Mouse (Mus musculus) MEL (cell line): ENCODE results near the gene Pcsk4. TPM values are rescaled to one million over a fixed set of nuclear protein-coding genes. Genes with fewer than 3 reads are reported as not detected.
A peak's percentile ranks its signal among the peaks of the same experiment; 100 is the strongest.

Experiments
- DNase-seq: peaks from one replicate; pipeline ENCODE4 v3.0.0; 2011; ENCODE audit warnings: low read depth, low spot score
- H3K27ac ChIP-seq: 2 replicates; pipeline ENCODE4 v1.5.1; 2012; ENCODE audit warnings: low read depth, mild to moderate bottlenecking, control low read depth, low read length, moderate library complexity; ENCODE audit not compliant: control insufficient read depth
- H3K27me3 ChIP-seq, 2 experiments: fragments of 150-350 bp in 1 of 2; sonication (generic) in 1 of 2; 2 replicates each; pipeline ENCODE4 v1.6.1; 2012; ENCODE audit warnings: low read length in 2 of 2, mild to moderate bottlenecking in 2 of 2, improper control_type of control experiment in 1 of 2, moderate library complexity in 1 of 2; ENCODE audit not compliant: insufficient read depth in 2 of 2, control insufficient read depth in 1 of 2
- H3K36me3 ChIP-seq, 2 experiments: 2 replicates each; pipeline ENCODE4 v1.6.1; 2012 to 2014; ENCODE audit warnings: low read length in 2 of 2, improper control_type of control experiment in 1 of 2, inconsistent platforms in 1 of 2, mild to moderate bottlenecking in 1 of 2; ENCODE audit not compliant: insufficient read depth in 2 of 2, control insufficient read depth in 1 of 2
- H3K4me1 ChIP-seq, 2 experiments: fragments of 150-350 bp in 1 of 2; sonication (generic) in 1 of 2; 2 replicates each; pipeline ENCODE4 v1.6.1; 2012; ENCODE audit warnings: low read length in 2 of 2, improper control_type of control experiment in 1 of 2, mild to moderate bottlenecking in 1 of 2; ENCODE audit not compliant: insufficient read depth in 2 of 2, control insufficient read depth in 1 of 2
- H3K4me3 ChIP-seq, 2 experiments: fragments of 150-350 bp in 1 of 2; sonication (generic) in 1 of 2; 2 replicates each; pipeline ENCODE4 v1.5.1; 2012; ENCODE audit warnings: low read depth in 2 of 2, low read length in 2 of 2, mild to moderate bottlenecking in 2 of 2, moderate library complexity in 2 of 2, control low read depth in 1 of 2, improper control_type of control experiment in 1 of 2; ENCODE audit not compliant: control insufficient read depth in 1 of 2, insufficient read depth in 1 of 2
- H3K79me2 ChIP-seq: 2 replicates; pipeline ENCODE4 v1.6.1; 2012; ENCODE audit warnings: mild to moderate bottlenecking, low read length, moderate library complexity; ENCODE audit not compliant: control insufficient read depth, poor library complexity, insufficient read depth
- H3K9ac ChIP-seq: 2 replicates; pipeline ENCODE4 v1.6.1; 2012; ENCODE audit warnings: low read depth, mild to moderate bottlenecking, control low read depth, low read length, moderate library complexity; ENCODE audit not compliant: control insufficient read depth, poor library complexity, severe bottlenecking
- H3K9me3 ChIP-seq: fragments of 150-350 bp; sonication (generic); replicated peaks from 2 replicates; pipeline ENCODE4 v1.6.1; 2012; ENCODE audit warnings: mild to moderate bottlenecking, low read length, improper control_type of control experiment, moderate library complexity; ENCODE audit not compliant: insufficient read depth
- CHD1 ChIP-seq: IDR thresholded peaks from 2 replicates; pipeline ENCODE4 v1.6.1; 2012; ENCODE audit warnings: low read depth, mild to moderate bottlenecking, inconsistent platforms, low read length, improper control_type of control experiment
- CHD2 ChIP-seq: IDR thresholded peaks from 2 replicates; pipeline ENCODE4 v1.6.1; 2011; ENCODE audit warnings: low read length, improper control_type of control experiment
- CTCF ChIP-seq, 3 experiments: IDR thresholded peaks in 2 of 3; conservative IDR thresholded peaks in 1 of 3; 2 replicates each; pipeline ENCODE4 v1.5.1; 2011 to 2012; ENCODE audit warnings: low read length in 3 of 3, low read depth in 2 of 3, mild to moderate bottlenecking in 2 of 3, improper control_type of control experiment in 1 of 3, inconsistent platforms in 1 of 3, mixed read lengths in 1 of 3, moderate library complexity in 1 of 3; ENCODE audit not compliant: control insufficient read depth in 1 of 3, insufficient read depth in 1 of 3, poor library complexity in 1 of 3, severe bottlenecking in 1 of 3
- E2F4 ChIP-seq: IDR thresholded peaks from 2 replicates; pipeline ENCODE4 v1.6.1; 2011; ENCODE audit warnings: low read depth, low read length, improper control_type of control experiment, borderline replicate concordance
- ELF1 ChIP-seq: IDR thresholded peaks from 2 replicates; pipeline ENCODE4 v1.6.1; 2014; ENCODE audit warnings: low read depth, mild to moderate bottlenecking, inconsistent platforms, low read length, improper control_type of control experiment, moderate library complexity
- EP300 ChIP-seq, 2 experiments: IDR thresholded peaks; 2 replicates each; pipeline ENCODE4 v1.6.1; 2011; ENCODE audit warnings: improper control_type of control experiment in 2 of 2, low read length in 2 of 2, low read depth in 1 of 2, mild to moderate bottlenecking in 1 of 2
- GABPA ChIP-seq: IDR thresholded peaks from 2 replicates; pipeline ENCODE4 v1.6.1; 2012; ENCODE audit warnings: low read depth, mild to moderate bottlenecking, inconsistent platforms, low read length, improper control_type of control experiment, moderate library complexity
- GATA1 ChIP-seq: IDR thresholded peaks from 2 replicates; pipeline ENCODE4 v1.6.1; 2011; ENCODE audit warnings: low read depth, low read length, improper control_type of control experiment
- HCFC1 ChIP-seq: IDR thresholded peaks from 2 replicates; pipeline ENCODE4 v1.6.1; 2012; ENCODE audit warnings: low read depth, mild to moderate bottlenecking, inconsistent platforms, low read length, improper control_type of control experiment, moderate library complexity
- MAFK ChIP-seq: IDR thresholded peaks from 2 replicates; pipeline ENCODE4 v1.6.1; 2011; ENCODE audit warnings: low read depth, mild to moderate bottlenecking, low read length, improper control_type of control experiment, borderline replicate concordance
- MAX ChIP-seq: IDR thresholded peaks from 2 replicates; pipeline ENCODE4 v1.6.1; 2011; ENCODE audit warnings: low read length, improper control_type of control experiment
- MEF2A ChIP-seq: IDR thresholded peaks from 2 replicates; pipeline ENCODE4 v1.6.1; 2014; ENCODE audit warnings: low read depth, mild to moderate bottlenecking, inconsistent platforms, low read length, improper control_type of control experiment; ENCODE audit not compliant: poor library complexity, insufficient replicate concordance, severe bottlenecking; ENCODE audit errors: extremely low read depth
- MYB ChIP-seq: IDR thresholded peaks from 2 replicates; pipeline ENCODE4 v1.6.1; 2011; ENCODE audit warnings: mild to moderate bottlenecking, low read depth, low read length, improper control_type of control experiment
- MYC ChIP-seq: IDR thresholded peaks from 2 replicates; pipeline ENCODE4 v1.6.1; 2011; ENCODE audit warnings: low read depth, mild to moderate bottlenecking, low read length, improper control_type of control experiment, moderate library complexity
- NELFE ChIP-seq: IDR thresholded peaks from 2 replicates; pipeline ENCODE4 v1.6.1; 2011; ENCODE audit warnings: low read depth, low read length, improper control_type of control experiment
- NRF1 ChIP-seq: IDR thresholded peaks from 2 replicates; pipeline ENCODE4 v1.6.1; 2014; ENCODE audit warnings: low read depth, mild to moderate bottlenecking, inconsistent platforms, low read length, improper control_type of control experiment, moderate library complexity; ENCODE audit not compliant: poor library complexity, insufficient read depth, severe bottlenecking
- POLR2A ChIP-seq, 2 experiments: IDR thresholded peaks; 2 replicates each; pipeline ENCODE4 v1.6.1; 2011 to 2012; ENCODE audit warnings: low read length in 2 of 2, mild to moderate bottlenecking in 2 of 2, control low read depth in 1 of 2, improper control_type of control experiment in 1 of 2, low read depth in 1 of 2, moderate library complexity in 1 of 2; ENCODE audit not compliant: control insufficient read depth in 1 of 2, insufficient read depth in 1 of 2, poor library complexity in 1 of 2
- POLR2AphosphoS5 ChIP-seq: IDR thresholded peaks from 2 replicates; pipeline ENCODE4 v1.6.1; 2012; ENCODE audit warnings: low read depth, borderline replicate concordance, mild to moderate bottlenecking, inconsistent platforms, low read length, moderate library complexity, mixed read lengths
- RAD21 ChIP-seq: IDR thresholded peaks from 2 replicates; pipeline ENCODE4 v1.6.1; 2011; ENCODE audit warnings: mild to moderate bottlenecking, low read depth, low read length, improper control_type of control experiment
- RCOR1 ChIP-seq: IDR thresholded peaks from 2 replicates; pipeline ENCODE4 v1.6.1; 2012; ENCODE audit warnings: low read depth, mild to moderate bottlenecking, inconsistent platforms, low read length, improper control_type of control experiment
- SIN3A ChIP-seq: IDR thresholded peaks from 2 replicates; pipeline ENCODE4 v1.6.1; 2012; ENCODE audit warnings: low read length, improper control_type of control experiment, inconsistent platforms
- SMC3 ChIP-seq: IDR thresholded peaks from 2 replicates; pipeline ENCODE4 v1.6.1; 2011; ENCODE audit warnings: low read depth, low read length, improper control_type of control experiment
- TAL1 ChIP-seq: IDR thresholded peaks from 2 replicates; pipeline ENCODE4 v1.6.1; 2012; ENCODE audit warnings: mild to moderate bottlenecking, inconsistent platforms, low read length, moderate library complexity, mixed read lengths
- TBP ChIP-seq: IDR thresholded peaks from 2 replicates; pipeline ENCODE4 v1.8.0; 2011; ENCODE audit warnings: low read depth, low read length, improper control_type of control experiment
- TCF12 ChIP-seq: IDR thresholded peaks from 2 replicates; pipeline ENCODE4 v1.6.1; 2014; ENCODE audit warnings: low read depth, mild to moderate bottlenecking, inconsistent platforms, low read length, improper control_type of control experiment, moderate library complexity
- UBTF ChIP-seq: IDR thresholded peaks from 2 replicates; pipeline ENCODE4 v1.6.1; 2012; ENCODE audit warnings: low read depth, mild to moderate bottlenecking, inconsistent platforms, low read length, improper control_type of control experiment, moderate library complexity, borderline replicate concordance; ENCODE audit not compliant: insufficient read depth
- USF2 ChIP-seq, 2 experiments: IDR thresholded peaks; 2 replicates each; pipeline ENCODE4 v1.6.1; 2011 to 2012; ENCODE audit warnings: improper control_type of control experiment in 2 of 2, low read length in 2 of 2, borderline replicate concordance in 1 of 2, inconsistent platforms in 1 of 2, low read depth in 1 of 2, mild to moderate bottlenecking in 1 of 2; ENCODE audit not compliant: insufficient read depth in 1 of 2
- ZKSCAN1 ChIP-seq: IDR thresholded peaks from 2 replicates; pipeline ENCODE4 v1.6.1; 2012; ENCODE audit warnings: low read depth, mild to moderate bottlenecking, inconsistent platforms, low read length, improper control_type of control experiment, moderate library complexity
- ZMIZ1 ChIP-seq: IDR thresholded peaks from 2 replicates; pipeline ENCODE4 v1.6.1; 2012; ENCODE audit warnings: low read depth, mild to moderate bottlenecking, inconsistent platforms, low read length, improper control_type of control experiment, moderate library complexity
- polyA plus RNA-seq, 2 experiments: library from polyadenylated mRNA; stranded (reverse) in 1 of 2; unstranded in 1 of 2; fragments of >175 nt in 1 of 2; fragments of >200 nt in 1 of 2; gene quantifications; 2 replicates each; pipeline versions ENCODE4 v1.2.1 to v1.2.4; 2012; ENCODE audit warnings: low replicate concordance in 2 of 2, low read depth in 1 of 2; ENCODE audit not compliant: insufficient read length in 2 of 2, insufficient read depth in 1 of 2, missing spikeins in 1 of 2
- total RNA-seq: library from RNA; depleted of rRNA; stranded (reverse); fragments of 300-350 nt; gene quantifications from 2 replicates; pipeline ENCODE4 v1.2.3, GENCODE M21; 2012

The Pcsk4 gene
- total and polyA plus RNA-seq, 3 experiments: 6.5 to 23.1 TPM; not detected in 1

DNA sequence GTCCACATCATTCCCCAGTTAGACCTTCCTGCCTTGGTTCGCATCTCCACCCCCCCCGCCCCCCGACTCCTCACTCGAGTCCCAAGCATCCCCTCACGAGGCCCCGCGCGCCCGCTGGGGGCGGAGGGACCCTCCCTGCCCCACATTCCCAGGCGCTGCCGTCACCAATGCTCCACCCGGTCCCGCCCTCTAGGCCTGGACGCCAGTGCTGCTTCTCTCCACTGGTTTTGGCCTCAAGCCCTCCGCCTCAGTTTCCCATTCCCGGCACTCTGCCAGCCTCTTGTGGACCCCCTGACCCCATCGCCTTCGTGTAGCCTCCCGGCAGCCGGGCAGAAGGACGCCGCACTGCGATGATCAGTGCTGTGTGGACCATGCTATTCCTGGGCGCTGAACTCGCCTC, 19.7 kb upstream of the Pcsk4 start:
- Histone ChIP-seq H3K9me3 (no peaks in the 10 kb centered on the region), H3K79me2 (no peaks in the 10 kb centered on the region; the same call in 1 of the 2 replicates), H3K9ac (no peak overlapping the region), H3K4me3 (no peak overlapping the region), H3K4me1 (peaks cover 22 to 33% of the 10 kb centered on the region in 2 experiments), H3K27ac (no peak overlapping the region), H3K27me3 (no peaks in the 10 kb centered on the region), H3K36me3 (peaks cover 0 to 23% of the 10 kb centered on the region in 2 experiments; a peak in 2 of 4 replicates)
- DNase-seq: no peak
- TF ChIP-seq RAD21: no peak
- TF ChIP-seq TCF12: no peak
- TF ChIP-seq NELFE: no peak
- TF ChIP-seq SIN3A: no peak
- no peak for TF ChIP-seq ZKSCAN1
- TF ChIP-seq MEF2A: no peak
- no peak for TF ChIP-seq EP300 (IDR thresholded peaks at IDR 0.05; ENCODE audit: low read depth in 1 of 2, low read length in 2 of 2)
- no peak for TF ChIP-seq RCOR1
- TF ChIP-seq UBTF: no peak

DNA sequence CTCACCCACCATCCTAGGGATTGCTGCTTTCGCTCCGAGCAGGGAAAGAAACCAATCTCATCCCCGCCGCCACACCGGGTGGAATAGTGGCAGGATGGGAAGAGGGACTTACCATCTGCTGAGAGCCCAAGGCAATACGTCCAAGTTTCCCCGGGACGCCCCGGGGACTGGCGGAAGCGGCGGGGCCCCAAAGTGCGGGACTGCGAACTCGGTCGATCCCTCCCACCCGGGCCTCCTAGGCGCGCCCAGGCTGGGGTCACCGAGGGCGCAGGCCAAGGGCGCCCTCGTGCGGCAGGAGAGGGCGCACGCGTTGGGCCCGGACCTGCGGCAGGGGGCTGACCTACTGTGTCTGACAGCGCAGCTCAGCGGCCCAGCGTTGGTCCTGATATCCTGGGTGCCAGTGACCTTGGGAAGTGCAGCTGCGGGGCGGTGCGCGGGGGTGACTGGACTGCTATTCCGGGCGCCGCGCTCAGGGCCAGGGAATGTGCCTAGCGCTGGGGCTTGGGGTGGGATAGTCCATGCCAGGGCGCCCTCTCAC, 19.0 kb upstream of the Pcsk4 start, which contains the start of gene Adamtsl5:
Gene Adamtsl5, minus strand, starts transcription at position 169 of the 538 bp plus-strand sequence.
- Histone ChIP-seq H3K79me2 (no peaks in the 10 kb centered on the region; the same call in 1 of the 2 replicates), H3K27ac (peak within 1 kb of the TSS; percentile 6; the same call in 1 of the 2 replicates), H3K4me3 (peak within 1 kb of the TSS; percentile 78 to 81), H3K9me3 (no peaks in the 10 kb centered on the region), H3K36me3 (peaks cover 0 to 23% of the 10 kb centered on the region in 2 experiments; a peak in 2 of 4 replicates), H3K4me1 (peaks cover 22 to 33% of the 10 kb centered on the region in 2 experiments), H3K9ac (peak within 1 kb of the TSS; percentile 66), H3K27me3 (no peaks in the 10 kb centered on the region)
- DNase-seq: peak; percentile 83
- TF ChIP-seq MYB (no peak), USF2 (IDR thresholded peaks at IDR 0.05; ENCODE audit: borderline replicate concordance in 1 of 2, insufficient read depth in 1 of 2, low read depth in 1 of 2, low read length in 2 of 2) (no peak), CHD1 (no peak), EP300 (IDR thresholded peaks at IDR 0.05; ENCODE audit: low read depth in 1 of 2, low read length in 2 of 2) (no peak), GATA1 (no peak), TAL1 (no peak), MYC (no peak), CTCF (IDR thresholded peaks at IDR 0.05 in 2 of 3, conservative IDR thresholded peaks at IDR 0.05 in 1 of 3; ENCODE audit: control insufficient read depth in 1 of 3, insufficient read depth in 1 of 3, low read depth in 2 of 3, low read length in 3 of 3, poor library complexity in 1 of 3, severe bottlenecking in 1 of 3) (peak; percentile 58 to 95 (median 92); a peak in 5 of 6 replicates), POLR2A (IDR thresholded peaks at IDR 0.05; ENCODE audit: control insufficient read depth in 1 of 2, insufficient read depth in 1 of 2, low read depth in 1 of 2, low read length in 2 of 2, poor library complexity in 1 of 2) (peak; percentile 48 to 66; a peak in 2 of 4 replicates), CHD2 (no peak), GABPA (no peak), TBP (no peak), SIN3A (peak; percentile 50; the same call in 1 of the 2 replicates), NRF1 (no peak), UBTF (no peak), RCOR1 (no peak), MAX (no peak), ZKSCAN1 (no peak), ZMIZ1 (no peak), POLR2AphosphoS5 (no peak), ELF1 (no peak), HCFC1 (no peak), MEF2A (no peak), TCF12 (0 out of 2 replicates have a peak, but pooled peaks have one; percentile 37), NELFE (no peak), E2F4 (no peak), RAD21 (peak; percentile 76), SMC3 (peak; percentile 66), MAFK (no peak)
